Mouse (Mus musculus) ZHBTc4 (cell line): ENCODE results near the gene Hoxd11.

ENCODE experiments used
- DNase-seq: peaks from one replicate; pipeline ENCODE4 v3.0.0-alpha.2; 2011; ENCODE audit warnings: low read depth, low spot score

Hoxd11 gene

DNA sequence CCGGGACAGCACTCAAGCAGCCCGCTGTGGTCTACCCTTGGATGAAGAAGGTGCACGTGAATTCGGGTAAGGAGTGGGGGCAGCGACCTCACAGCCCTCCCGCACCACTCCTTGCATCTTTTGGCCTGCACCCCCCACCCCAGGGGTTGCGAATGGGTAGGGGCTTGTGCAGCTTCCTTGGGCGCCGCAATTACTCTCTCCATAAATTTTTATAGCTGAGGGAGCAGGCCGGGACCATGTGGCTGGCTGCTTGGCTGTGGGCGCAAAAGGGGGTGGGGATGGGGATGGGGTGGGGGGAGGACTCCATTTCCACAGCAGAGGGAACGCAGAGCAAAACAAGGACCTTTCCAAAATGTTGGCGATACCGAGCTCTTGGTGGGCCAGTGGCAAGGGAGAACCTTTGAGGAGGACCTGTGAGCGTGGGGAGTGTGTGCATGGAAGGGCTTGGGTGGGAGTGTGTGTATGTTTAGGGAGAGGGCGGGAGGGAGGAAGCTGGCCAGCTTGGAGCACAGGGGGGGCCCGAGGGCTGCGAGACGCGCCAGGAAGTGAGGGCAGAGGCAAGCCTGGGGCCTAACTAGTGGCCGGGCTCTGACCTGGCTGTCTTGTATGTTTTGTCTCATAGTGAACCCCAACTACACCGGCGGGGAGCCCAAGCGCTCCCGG lies 48.4 kb downstream of the Hoxd11 start:
- DNase-seq, result no peak

DNA sequence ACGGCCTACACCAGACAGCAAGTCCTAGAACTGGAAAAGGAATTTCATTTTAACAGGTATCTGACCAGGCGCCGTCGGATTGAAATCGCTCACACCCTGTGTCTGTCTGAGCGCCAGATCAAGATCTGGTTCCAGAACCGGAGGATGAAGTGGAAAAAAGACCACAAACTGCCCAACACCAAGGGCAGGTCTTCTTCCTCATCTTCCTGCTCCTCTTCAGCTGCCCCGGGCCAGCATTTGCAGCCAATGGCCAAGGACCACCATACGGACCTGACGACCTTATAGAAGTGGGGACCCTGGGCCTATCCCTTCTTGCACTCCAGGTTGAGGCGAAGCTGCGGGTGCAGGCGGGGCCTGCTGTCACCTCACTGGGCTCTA lies 48.9 kb downstream of the Hoxd11 start:
- DNase-seq, result no peak

DNA sequence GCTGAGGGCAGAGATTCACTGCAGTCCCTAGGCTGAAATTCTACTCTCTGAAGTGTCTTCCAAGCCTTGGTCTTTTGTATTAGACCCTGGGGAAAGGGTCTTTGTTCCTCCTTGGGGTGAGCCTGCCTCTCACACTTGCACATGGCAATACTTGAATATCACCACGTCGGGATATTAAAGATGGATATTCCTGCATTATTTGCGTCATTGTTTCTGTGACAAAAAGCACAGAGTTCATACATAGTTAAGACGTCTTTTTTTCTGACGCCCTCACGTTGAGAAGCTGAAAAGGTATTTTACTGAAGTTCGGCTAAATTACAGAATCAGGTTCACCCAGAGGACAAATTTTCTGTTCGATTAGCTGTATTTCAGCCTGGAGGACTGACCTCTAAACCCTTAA lies 51.0 kb downstream of the Hoxd11 start:
- DNase-seq, result no peak

DNA sequence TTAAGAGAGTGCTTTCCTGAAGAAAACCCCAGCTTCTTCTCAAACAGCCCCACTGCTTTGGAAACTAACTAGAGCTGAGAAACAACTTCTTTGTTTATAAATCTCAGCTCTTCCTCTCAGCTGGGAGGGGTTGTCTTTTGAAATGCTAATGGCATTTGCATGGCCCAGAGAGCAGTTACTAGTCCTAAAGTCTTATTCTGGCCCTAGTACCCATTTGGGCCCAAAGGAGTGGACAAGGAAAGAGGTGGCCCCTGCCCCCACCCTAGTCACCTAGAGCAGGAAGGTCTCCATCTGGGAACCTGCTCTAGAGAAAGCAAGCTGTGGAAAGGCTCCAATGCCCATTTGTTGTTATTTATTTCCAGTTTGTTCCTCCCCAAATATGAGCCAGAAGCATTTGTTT lies 51.7 kb downstream of the Hoxd11 start:
- no peak for DNase-seq

DNA sequence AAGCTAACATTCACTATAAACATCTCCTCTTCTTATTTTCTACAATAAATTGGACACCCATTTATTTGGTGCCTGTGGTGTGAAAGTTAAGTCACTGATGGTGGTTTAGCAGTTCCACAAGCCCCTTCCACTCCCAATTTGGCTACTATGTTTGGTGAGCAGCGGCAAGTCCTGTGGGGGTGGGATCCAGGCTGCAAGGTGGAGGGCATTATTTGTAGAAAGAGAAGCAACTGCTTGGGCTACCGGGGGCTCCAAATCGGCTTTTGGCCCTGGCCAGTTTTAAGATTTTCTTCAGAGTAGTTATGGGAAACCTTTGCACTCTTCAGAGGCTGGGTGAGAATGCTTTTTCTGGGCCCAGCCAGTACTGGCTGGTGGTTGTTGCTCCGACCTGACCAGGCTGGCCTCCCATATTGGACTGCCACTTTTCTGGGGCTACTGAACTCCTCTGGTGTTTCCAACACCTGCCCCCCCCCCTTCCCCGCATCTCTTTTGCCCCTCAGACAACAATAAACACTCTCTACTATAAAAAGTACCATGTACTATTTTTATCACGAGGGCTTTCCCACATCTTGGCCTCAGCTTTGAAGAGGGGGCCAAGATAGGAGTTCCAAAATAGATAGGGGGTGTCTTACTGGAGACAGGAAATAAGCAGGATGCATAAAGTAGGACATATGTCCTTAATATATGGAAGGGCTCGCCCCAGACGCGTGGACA lies 52.6 kb downstream of the Hoxd11 start:
- DNase-seq, result no peak

DNA sequence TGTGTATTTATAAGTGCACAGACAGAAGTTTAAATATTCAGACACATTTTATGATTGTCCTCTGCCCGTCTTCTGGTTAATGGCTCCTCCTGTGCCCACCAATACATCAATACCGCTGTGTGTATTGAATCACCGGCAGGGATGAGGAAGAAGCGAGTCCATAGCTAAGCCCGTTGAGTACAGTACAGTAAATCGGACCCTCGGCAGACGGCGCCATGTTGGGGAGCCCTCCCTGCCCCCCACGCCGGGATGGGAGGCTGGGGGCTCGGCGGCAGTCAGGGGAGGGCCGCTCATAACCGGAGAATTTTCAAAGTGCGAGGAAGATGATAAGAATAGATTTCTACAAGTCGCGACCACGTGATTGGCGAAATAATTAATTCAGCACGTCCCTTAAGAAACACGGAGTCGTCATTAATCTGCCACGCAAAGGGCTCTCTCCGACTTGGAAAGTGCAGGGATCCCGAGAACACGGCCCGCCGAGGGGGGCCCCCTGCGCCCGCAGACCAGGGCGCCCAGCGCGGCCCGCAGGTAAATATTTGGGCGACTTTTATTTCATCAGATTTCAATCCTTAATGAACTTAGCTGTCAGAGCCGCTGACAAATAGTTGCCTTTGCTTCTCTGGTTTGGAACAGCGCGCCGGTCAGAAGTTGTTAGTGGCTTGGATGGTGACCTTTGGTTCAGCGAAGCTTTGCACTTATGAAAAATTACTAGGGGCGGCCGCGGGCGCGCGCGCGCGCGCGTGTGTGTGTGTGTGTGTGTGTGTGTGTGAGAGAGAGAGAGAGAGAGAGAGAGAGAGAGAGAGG lies 53.4 kb downstream of the Hoxd11 start:
- DNase-seq, result no peak

DNA sequence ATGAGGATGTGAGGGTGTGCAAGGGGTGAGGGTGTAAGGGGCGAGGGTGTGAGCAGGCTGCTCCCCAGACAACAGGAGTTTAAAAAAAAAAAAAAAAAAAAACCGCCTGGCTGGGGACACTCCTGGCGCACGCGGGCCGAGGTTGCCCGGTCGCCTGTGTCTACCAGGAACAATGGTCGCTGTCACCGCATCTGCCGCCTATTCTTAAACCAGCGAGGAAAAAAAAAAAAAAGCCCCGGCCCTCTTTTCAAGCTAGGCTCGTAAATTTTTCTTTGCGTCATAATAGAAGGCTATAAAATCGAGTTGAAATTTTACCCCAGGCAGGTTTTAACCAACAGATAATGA lies 53.9 kb downstream of the Hoxd11 start:
- no peak for DNase-seq

DNA sequence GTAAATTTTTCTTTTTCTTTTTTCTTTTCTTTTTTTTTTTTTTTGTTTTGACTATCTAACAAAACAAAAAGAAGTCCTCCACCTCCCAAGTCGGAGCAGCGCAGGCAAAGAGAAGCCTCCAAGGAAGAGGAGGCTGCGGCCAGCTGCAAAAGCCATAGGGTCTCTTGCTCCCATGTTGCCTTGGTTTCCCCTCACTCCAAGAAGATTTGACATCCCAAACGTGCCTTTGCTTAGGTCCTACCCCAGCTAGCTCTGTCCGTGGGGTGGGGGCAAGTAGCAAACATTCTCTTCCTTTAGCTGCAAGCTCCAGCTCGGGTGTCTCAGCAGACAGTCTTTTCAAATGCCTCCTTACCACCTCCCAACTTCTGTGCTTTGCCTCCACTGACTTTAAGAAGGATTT lies 54.4 kb downstream of the Hoxd11 start:
- no peak for DNase-seq

DNA sequence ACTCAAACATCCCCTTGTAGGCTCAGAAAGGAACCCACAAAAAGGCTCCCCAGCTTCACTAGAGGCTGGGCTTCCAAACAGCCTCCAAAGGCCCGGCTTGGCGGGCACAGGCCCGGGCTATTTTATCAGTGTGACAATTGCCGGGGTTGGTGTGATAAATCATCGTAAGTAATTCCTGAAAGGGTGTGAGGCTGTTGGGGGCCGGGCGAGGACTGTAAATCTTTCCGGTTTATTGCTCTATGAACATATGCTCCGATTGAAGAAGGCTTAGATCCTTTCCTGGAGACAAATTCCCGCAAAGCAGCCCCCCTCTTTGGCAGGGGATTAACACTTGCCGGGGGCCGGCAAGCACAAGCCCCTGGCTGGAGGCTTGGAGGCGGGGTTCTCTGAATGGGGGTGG lies 55.1 kb downstream of the Hoxd11 start:
- no peak for DNase-seq

DNA sequence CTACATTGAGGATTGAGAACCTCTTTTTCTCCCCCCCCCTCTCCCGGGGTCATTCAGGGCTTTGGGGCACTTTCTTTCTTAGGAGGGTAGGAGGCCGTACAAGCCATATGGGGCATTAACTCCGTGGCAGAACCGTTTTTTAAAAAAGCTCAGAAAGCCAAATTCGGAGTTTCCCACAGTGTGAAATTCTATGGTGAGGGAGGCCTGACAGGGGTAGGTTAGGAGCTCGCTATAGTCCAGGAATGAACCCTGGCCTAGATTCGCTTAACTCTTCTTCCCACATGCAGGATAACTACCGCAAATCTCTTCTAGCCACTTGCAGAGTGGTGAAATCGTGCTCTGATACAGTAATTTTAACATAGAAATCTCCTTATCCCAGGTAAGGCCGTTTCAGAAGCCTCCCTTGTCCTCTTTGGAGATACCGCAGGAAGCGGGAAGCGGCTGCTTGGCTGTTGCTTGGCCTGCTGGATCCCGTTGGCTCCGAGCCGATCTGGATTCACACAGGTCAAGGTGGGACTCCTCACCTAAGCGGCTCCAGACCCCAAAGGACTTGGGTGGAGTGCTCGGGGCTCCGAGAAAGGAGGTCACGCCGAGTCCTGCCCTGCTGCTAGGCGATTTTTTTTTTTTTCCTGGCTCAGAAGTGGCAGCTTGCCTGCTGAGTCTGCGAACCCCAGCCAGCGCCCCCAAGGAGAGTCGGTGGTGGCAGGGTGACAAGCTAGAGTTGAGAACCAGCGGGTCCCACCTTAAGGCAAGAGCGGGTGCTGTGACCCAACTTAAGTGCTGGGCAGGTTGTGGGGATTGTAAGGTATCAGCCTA lies 55.8 kb downstream of the Hoxd11 start:
- no peak for DNase-seq

DNA sequence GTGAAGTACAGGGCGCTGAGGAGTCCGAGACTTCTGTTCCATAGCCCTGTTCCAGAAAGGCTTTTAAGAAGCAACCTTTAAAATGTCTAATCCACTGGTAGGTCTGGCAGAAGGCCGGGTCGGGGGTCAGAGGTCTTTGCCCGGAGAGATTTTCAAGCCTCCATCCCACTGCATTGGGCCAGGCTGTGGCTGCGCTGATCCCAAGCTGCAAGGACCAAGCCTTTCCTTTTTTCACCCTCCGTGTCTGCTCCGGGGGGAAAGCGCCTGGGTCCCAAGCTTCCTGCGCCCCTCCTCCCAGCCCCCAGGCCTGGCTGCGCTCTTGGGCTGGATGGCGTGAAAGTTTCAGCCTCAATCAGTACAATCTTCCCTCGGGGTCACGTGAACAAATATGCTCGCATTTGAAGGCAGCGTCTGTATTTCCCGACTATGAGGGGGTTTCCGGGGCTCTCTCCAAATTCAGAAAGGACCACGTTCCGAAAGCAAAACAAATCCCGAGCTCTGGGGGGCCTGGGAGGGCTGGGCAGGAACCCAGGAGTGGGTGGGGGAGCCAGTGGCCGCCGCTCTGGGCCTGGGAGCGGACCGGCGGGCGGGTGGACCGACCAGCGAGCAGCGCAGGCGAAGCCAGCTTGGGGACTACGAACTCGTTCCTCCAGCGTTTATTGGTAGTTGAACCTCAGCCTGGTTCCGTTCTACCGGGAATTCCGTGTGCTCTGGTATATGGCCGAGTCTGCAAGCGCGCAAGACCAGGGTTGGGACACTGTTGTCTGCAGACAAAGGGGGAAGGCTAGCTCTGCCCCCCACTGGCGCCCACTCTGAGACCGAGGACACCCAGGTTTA lies 56.7 kb downstream of the Hoxd11 start:
- DNase-seq, result no peak
